Mouse (Mus musculus): ENCODE results near the gene Fam181a. TPM values are rescaled to one million over a fixed set of nuclear protein-coding genes. Genes with fewer than 3 reads are reported as not detected.
A peak's percentile ranks its signal among the peaks of the same experiment; 100 is the strongest.

Gene Fam181a
- polyA plus RNA-seq, 2 experiments = 0.16 TPM; not detected in 1

GRCm38 (mm10) chr12:103327107-103327506, 16.3 kb downstream of the Fam181a start:
- H3K4me1 ChIP-seq (ENCODE audit: control insufficient read depth, insufficient read depth, low read length) = peaks cover 4% of the 10 kb centered on the region; the same call in 1 of the 2 replicates
- no peaks in the 10 kb centered on the region for H3K36me3 ChIP-seq (ENCODE audit: control insufficient read depth, insufficient read depth, low read length)
- no peak overlapping the region for H3K4me2 ChIP-seq (replicated peaks; ENCODE audit: low read depth, low read length, severe bottlenecking)
- DNase-seq (ENCODE audit: low spot score) (no peak), ATAC-seq (ENCODE audit: low FRiP score, low read depth) (no peak)
- 32% methylated on average over 7 of the region's 7 CpGs for WGBS
- H3K4me3 ChIP-seq (replicated peaks; ENCODE audit: low read length) = no peak overlapping the region
- no peak overlapping the region for H3K27ac ChIP-seq (replicated peaks; ENCODE audit: low read depth, low read length)
- no peak for TF ChIP-seq POLR2A (IDR thresholded peaks at IDR 0.05; ENCODE audit: borderline replicate concordance, extremely low read depth, insufficient read depth, insufficient read length)
- H3K27me3 ChIP-seq (ENCODE audit: control insufficient read depth, insufficient read depth, low read length) = peaks cover 10% of the 10 kb centered on the region; the same call in 1 of the 2 replicates
- no peaks in the 10 kb centered on the region for H3K9me3 ChIP-seq (ENCODE audit: control insufficient read depth, low read length)
- no peak overlapping the region for H3K9ac ChIP-seq (ENCODE audit: low read depth, low read length, severe bottlenecking)

GRCm38 (mm10) chr12:103328448-103329191, 17.8 kb downstream of the Fam181a start:
- ATAC-seq (ENCODE audit: low FRiP score, low read depth) (peak; percentile 17; the same call in 1 of the 2 replicates), DNase-seq (ENCODE audit: low spot score) (peak; percentile 21)
- Histone ChIP-seq H3K9ac (ENCODE audit: low read depth, low read length, severe bottlenecking) (no peak overlapping the region), H3K36me3 (ENCODE audit: control insufficient read depth, insufficient read depth, low read length) (no peaks in the 10 kb centered on the region), H3K4me3 (replicated peaks; ENCODE audit: low read length) (no peak overlapping the region), H3K4me2 (replicated peaks; ENCODE audit: low read depth, low read length, severe bottlenecking) (no peak overlapping the region), H3K4me1 (ENCODE audit: control insufficient read depth, insufficient read depth, low read length) (peaks cover 4% of the 10 kb centered on the region; the same call in 1 of the 2 replicates), H3K27me3 (ENCODE audit: control insufficient read depth, insufficient read depth, low read length) (peaks cover 10% of the 10 kb centered on the region; the same call in 1 of the 2 replicates), H3K27ac (replicated peaks; ENCODE audit: low read depth, low read length) (no peak overlapping the region), H3K9me3 (ENCODE audit: control insufficient read depth, low read length) (no peaks in the 10 kb centered on the region)
- 49% methylated on average over 7 of the region's 7 CpGs for WGBS
- no peak for TF ChIP-seq POLR2A (IDR thresholded peaks at IDR 0.05; ENCODE audit: borderline replicate concordance, extremely low read depth, insufficient read depth, insufficient read length)

GRCm38 (mm10) chr12:103331491-103331890, 20.7 kb downstream of the Fam181a start:
- Histone ChIP-seq H3K36me3 (ENCODE audit: control insufficient read depth, insufficient read depth, low read length) (no peaks in the 10 kb centered on the region), H3K4me3 (replicated peaks; ENCODE audit: low read length) (no peak overlapping the region), H3K9ac (ENCODE audit: low read depth, low read length, severe bottlenecking) (no peak overlapping the region), H3K27me3 (ENCODE audit: control insufficient read depth, insufficient read depth, low read length) (no peaks in the 10 kb centered on the region), H3K4me2 (replicated peaks; ENCODE audit: low read depth, low read length, severe bottlenecking) (no peak overlapping the region), H3K27ac (replicated peaks; ENCODE audit: low read depth, low read length) (no peak overlapping the region), H3K9me3 (ENCODE audit: control insufficient read depth, low read length) (no peaks in the 10 kb centered on the region), H3K4me1 (ENCODE audit: control insufficient read depth, insufficient read depth, low read length) (no peaks in the 10 kb centered on the region)
- no peak for TF ChIP-seq POLR2A (IDR thresholded peaks at IDR 0.05; ENCODE audit: borderline replicate concordance, extremely low read depth, insufficient read depth, insufficient read length)
- DNase-seq (ENCODE audit: low spot score) = no peak
- 30% methylated on average over 4 of the region's 4 CpGs for WGBS
- ATAC-seq (ENCODE audit: low FRiP score, low read depth) = no peak

- Histone ChIP-seq H3K4me3 (replicated peaks; ENCODE audit: low read length) (no peak overlapping the region), H3K36me3 (ENCODE audit: control insufficient read depth, insufficient read depth, low read length) (no peaks in the 10 kb centered on the region), H3K27ac (replicated peaks; ENCODE audit: low read depth, low read length) (no peak overlapping the region), H3K27me3 (ENCODE audit: control insufficient read depth, insufficient read depth, low read length) (no peaks in the 10 kb centered on the region), H3K9ac (ENCODE audit: low read depth, low read length, severe bottlenecking) (no peak overlapping the region), H3K4me1 (ENCODE audit: control insufficient read depth, insufficient read depth, low read length) (no peaks in the 10 kb centered on the region), H3K4me2 (replicated peaks; ENCODE audit: low read depth, low read length, severe bottlenecking) (no peak overlapping the region), H3K9me3 (ENCODE audit: control insufficient read depth, low read length) (no peaks in the 10 kb centered on the region)
- no peak for TF ChIP-seq POLR2A (IDR thresholded peaks at IDR 0.05; ENCODE audit: borderline replicate concordance, extremely low read depth, insufficient read depth, insufficient read length)
- WGBS = 85% methylated on average over 2 of the region's 2 CpGs
- no peak for DNase-seq (ENCODE audit: low spot score)
- no peak for ATAC-seq (ENCODE audit: low FRiP score, low read depth)
Measured at GRCm38 (mm10) chr12:103332879-103333278, 22.1 kb downstream of the Fam181a start.

- ATAC-seq (ENCODE audit: low FRiP score, low read depth) = no peak
- no peaks in the 10 kb centered on the region for H3K9me3 ChIP-seq (ENCODE audit: control insufficient read depth, low read length)
- WGBS = 92% methylated on average over 15 of the region's 15 CpGs
Measured at GRCm38 (mm10) chr12:103333426-103333825, 22.7 kb downstream of the Fam181a start.

More at GRCm38 (mm10) chr12:103333426-103333825, 22.7 kb downstream of the Fam181a start:
- Histone ChIP-seq H3K4me3 (replicated peaks; ENCODE audit: low read length) (no peak overlapping the region), H3K27me3 (ENCODE audit: control insufficient read depth, insufficient read depth, low read length) (no peaks in the 10 kb centered on the region), H3K27ac (replicated peaks; ENCODE audit: low read depth, low read length) (no peak overlapping the region), H3K9ac (ENCODE audit: low read depth, low read length, severe bottlenecking) (no peak overlapping the region), H3K4me2 (replicated peaks; ENCODE audit: low read depth, low read length, severe bottlenecking) (no peak overlapping the region), H3K4me1 (ENCODE audit: control insufficient read depth, insufficient read depth, low read length) (no peaks in the 10 kb centered on the region), H3K36me3 (ENCODE audit: control insufficient read depth, insufficient read depth, low read length) (no peaks in the 10 kb centered on the region)
- DNase-seq (ENCODE audit: low spot score) = no peak
- no peak for TF ChIP-seq POLR2A (IDR thresholded peaks at IDR 0.05; ENCODE audit: borderline replicate concordance, extremely low read depth, insufficient read depth, insufficient read length)

Measured in limb, embryonic 14.5 days (tissue).